Mouse (Mus musculus): ENCODE results near the gene Lnx1.

The Lnx1 gene

GRCm38 (mm10) chr5:74600010-74600409 is 102.7 kb downstream of the Lnx1 start:
- no peak for DNase-seq

GRCm38 (mm10) chr5:74593147-74593546 is 109.6 kb downstream of the Lnx1 start:
- no peak for DNase-seq

GRCm38 (mm10) chr5:74591413-74591812 is 111.3 kb downstream of the Lnx1 start:
- no peak for DNase-seq

GRCm38 (mm10) chr5:74589133-74589532 is 113.6 kb downstream of the Lnx1 start:
- no peak for DNase-seq

- no peak for DNase-seq
Observed at GRCm38 (mm10) chr5:74571767-74572166, 130.9 kb downstream of the Lnx1 start.

- peak; percentile 7 for DNase-seq
Observed at GRCm38 (mm10) chr5:74561151-74561550, 141.6 kb downstream of the Lnx1 start.

- DNase-seq, result no peak
Observed at GRCm38 (mm10) chr5:74549566-74549965, 153.1 kb downstream of the Lnx1 start.

- no peak for DNase-seq
Observed at GRCm38 (mm10) chr5:74545606-74546005, 157.1 kb downstream of the Lnx1 start.
